Mouse (Mus musculus) liver, embryonic 15.5 days (tissue): Measurements from ENCODE around the gene Kdm4c. TPM values are rescaled to one million over a fixed set of nuclear protein-coding genes. Genes with fewer than 3 reads are reported as not detected.

Source experiments
- polyA plus RNA-seq: library from polyadenylated mRNA; unstranded; fragments of >200 nt; fragmentation: Nextera tagmentation; extraction: Ambion mirVana; gene quantifications from 2 replicates; pipeline ENCODE4 v1.2.1, GENCODE M21; 2015

Gene Kdm4c
- polyA plus RNA-seq, 1 experiment from 2014 or later = 4.6 TPM

Other genes starting within 250 kb of the Kdm4c start
- gene Frmd3, start 229.1 kb upstream of the Kdm4c start, polyA plus RNA-seq = 0.16 and 0.23 TPM in 2 replicates